26 mouse cellular contexts compared by ENCODE assay signal in genomic region chr9:22494203-22494807, GRCm38 (mm10). TPM values are rescaled to one million over a fixed set of nuclear protein-coding genes. Genes with fewer than 3 reads are reported as not detected.
DNase-seq lines count a peak whose midpoint lies in the region; ATAC-seq and TF ChIP-seq lines count a peak whose summit lies in the region.
"Had no signal": no experiment of that assay in that cellular context is flagged by ENCODE, and none has a peak within 500 bp of the region (broad histone marks: within the 10 kb centered on the region; RNA-seq: fewer than 3 reads in every experiment).

No protein-coding gene starts in this region.

- no peak overlapping the region for H3K27ac ChIP-seq in intestine, postnatal 0 days (ENCODE audit: low read depth, low read length)
- no peak overlapping the region for H3K27ac ChIP-seq in intestine, embryonic 15.5 days
- no peak overlapping the region for H3K27ac ChIP-seq in hindbrain, embryonic 16.5 days (ENCODE audit: low read depth, low read length)
- H3K27ac ChIP-seq: embryonic facial prominence, embryonic 12.5 days; forebrain, embryonic 15.5 days; heart, embryonic 13.5 days; kidney, embryonic 15.5 days; lung, embryonic 15.5 days; midbrain, embryonic 10.5 days; neural tube, embryonic 13.5 days had no signal

- H3K4me2 ChIP-seq in intestine, postnatal 0 days (replicated peaks; ENCODE audit: low read depth): no peak overlapping the region
- no peak overlapping the region for H3K4me2 ChIP-seq in intestine, embryonic 15.5 days (replicated peaks)
- H3K4me2 ChIP-seq in hindbrain, embryonic 16.5 days (ENCODE audit: low read length): no peak overlapping the region
- H3K4me2 ChIP-seq: embryonic facial prominence, embryonic 12.5 days; forebrain, embryonic 15.5 days; heart, embryonic 13.5 days; kidney, embryonic 15.5 days; lung, embryonic 15.5 days; neural tube, embryonic 13.5 days had no signal

- H3K36me3 ChIP-seq in intestine, postnatal 0 days (ENCODE audit: control insufficient read depth, insufficient read depth): no peaks in the 10 kb centered on the region
- H3K36me3 ChIP-seq in intestine, embryonic 15.5 days: no peaks in the 10 kb centered on the region
- H3K36me3 ChIP-seq in hindbrain, embryonic 16.5 days (ENCODE audit: control insufficient read depth, insufficient read depth, low read length): peaks cover 3% of the 10 kb centered on the region; the same call in 1 of the 2 replicates
- H3K36me3 ChIP-seq: embryonic facial prominence, embryonic 12.5 days; forebrain, embryonic 15.5 days; heart, embryonic 13.5 days; kidney, embryonic 15.5 days; lung, embryonic 15.5 days; midbrain, embryonic 10.5 days had no signal

- no peaks in the 10 kb centered on the region for H3K9me3 ChIP-seq in intestine, postnatal 0 days (ENCODE audit: control insufficient read depth)
- no peaks in the 10 kb centered on the region for H3K9me3 ChIP-seq in intestine, embryonic 15.5 days
- no peaks in the 10 kb centered on the region for H3K9me3 ChIP-seq in hindbrain, embryonic 16.5 days (ENCODE audit: control insufficient read depth, low read length)
- H3K9me3 ChIP-seq: embryonic facial prominence, embryonic 12.5 days; forebrain, embryonic 15.5 days; kidney, embryonic 15.5 days; lung, embryonic 15.5 days; midbrain, embryonic 10.5 days; neural tube, embryonic 13.5 days had no signal

- DNase-seq in lung, adult 2 months: no peak
- DNase-seq in lung, postnatal 14 days: no peak
- DNase-seq in R1 (ENCODE audit: low read depth, low spot score): peak; percentile 68
- DNase-seq in thymus, postnatal 4 days: no peak
- DNase-seq: adrenal gland, adult 2 months; B cell, adult 2 months; cerebellum, adult 11 months; gastrocnemius, postnatal 36 days; heart, postnatal 4 days; thymus, postnatal 36 days had no signal

- H3K4me3 ChIP-seq in intestine, postnatal 0 days (ENCODE audit: low read depth, low read length): no peak overlapping the region
- H3K4me3 ChIP-seq in intestine, embryonic 15.5 days (replicated peaks): no peak overlapping the region
- no peak overlapping the region for H3K4me3 ChIP-seq in lung, adult 2 months (replicated peaks; ENCODE audit: extremely low read depth, low read depth, low read length)
- no peak overlapping the region for H3K4me3 ChIP-seq in hindbrain, embryonic 16.5 days (ENCODE audit: low read length)
- H3K4me3 ChIP-seq: embryonic facial prominence, embryonic 12.5 days; forebrain, embryonic 15.5 days; heart, embryonic 13.5 days; kidney, embryonic 15.5 days; lung, embryonic 15.5 days; midbrain, embryonic 10.5 days; neural tube, embryonic 13.5 days had no signal

- 83% methylated on average over 9 of the region's 9 CpGs for WGBS in intestine, postnatal 0 days
- WGBS in intestine, embryonic 15.5 days: 82% methylated on average over 9 of the region's 9 CpGs
- WGBS in lung, adult 2 months: 87% methylated on average over 9 of the region's 9 CpGs
- 86% methylated on average over 9 of the region's 9 CpGs for WGBS in hindbrain, embryonic 16.5 days

- no peak for ATAC-seq in intestine, postnatal 0 days
- ATAC-seq in intestine, embryonic 15.5 days: no peak
- peak; percentile 68; the same call in 1 of the 2 replicates for ATAC-seq in megakaryocyte-erythroid progenitor cell, adult 5-6 weeks (replicated peaks; ENCODE audit: low FRiP score, low TSS enrichment, poor library complexity, severe bottlenecking)
- no peak for ATAC-seq in hindbrain, embryonic 16.5 days
- ATAC-seq: forebrain, embryonic 15.5 days had no signal

- no peak for TF ChIP-seq POLR2A in lung, adult 2 months (IDR thresholded peaks at IDR 0.05; ENCODE audit: borderline replicate concordance, extremely low read depth, low read depth, low read length)

- H3K9ac ChIP-seq in intestine, postnatal 0 days (ENCODE audit: low read depth, low read length): no peak overlapping the region
- no peak overlapping the region for H3K9ac ChIP-seq in intestine, embryonic 15.5 days
- H3K9ac ChIP-seq in hindbrain, embryonic 16.5 days (ENCODE audit: low read depth, low read length): no peak overlapping the region
- H3K9ac ChIP-seq: embryonic facial prominence, embryonic 12.5 days; forebrain, embryonic 15.5 days; heart, embryonic 13.5 days; kidney, embryonic 15.5 days; lung, embryonic 15.5 days; neural tube, embryonic 13.5 days had no signal

- no peaks in the 10 kb centered on the region for H3K27me3 ChIP-seq in intestine, postnatal 0 days (replicated peaks; ENCODE audit: control insufficient read depth, insufficient read depth, low read length)
- no peaks in the 10 kb centered on the region for H3K27me3 ChIP-seq in intestine, embryonic 15.5 days (replicated peaks)
- no peaks in the 10 kb centered on the region for H3K27me3 ChIP-seq in hindbrain, embryonic 16.5 days (replicated peaks; ENCODE audit: control insufficient read depth, insufficient read depth, low read length)
- H3K27me3 ChIP-seq: embryonic facial prominence, embryonic 12.5 days; forebrain, embryonic 15.5 days; heart, embryonic 13.5 days; kidney, embryonic 15.5 days; lung, embryonic 15.5 days; neural tube, embryonic 13.5 days had no signal

- TF ChIP-seq CTCF in intestine, postnatal 0 days (IDR thresholded peaks at IDR 0.05; ENCODE audit: low read depth): peak; percentile 43
- TF ChIP-seq CTCF in lung, adult 2 months (IDR thresholded peaks at IDR 0.05; ENCODE audit: insufficient read depth, low read length): peak; percentile 34; the same call in 1 of the 2 replicates

- no peaks in the 10 kb centered on the region for H3K4me1 ChIP-seq in intestine, postnatal 0 days (replicated peaks; ENCODE audit: control insufficient read depth, insufficient read depth, low read length)
- H3K4me1 ChIP-seq in intestine, embryonic 15.5 days (replicated peaks): no peaks in the 10 kb centered on the region
- no peaks in the 10 kb centered on the region for H3K4me1 ChIP-seq in lung, adult 2 months (ENCODE audit: control insufficient read depth, insufficient read depth, low read length)
- no peaks in the 10 kb centered on the region for H3K4me1 ChIP-seq in hindbrain, embryonic 16.5 days (ENCODE audit: control insufficient read depth, insufficient read depth, low read depth, low read length)
- H3K4me1 ChIP-seq: embryonic facial prominence, embryonic 12.5 days; forebrain, embryonic 15.5 days; heart, embryonic 13.5 days; kidney, embryonic 15.5 days; lung, embryonic 15.5 days; midbrain, embryonic 10.5 days; neural tube, embryonic 13.5 days had no signal

RNA-seq across cellular contexts. Expression of gene Bbs9, which starts 18.8 kb away (rescaled TPM):
- 4.9 and 5.8 TPM in 2 replicates for polyA plus RNA-seq in intestine, postnatal 0 days (2015; fragmentation: Nextera tagmentation; extraction: Ambion mirVana)
- polyA plus RNA-seq in intestine, embryonic 15.5 days (2015; fragmentation: Nextera tagmentation; extraction: Ambion mirVana): 11.8 and 13.1 TPM in 2 replicates
- 13.1 and 15.3 TPM in 2 replicates for polyA plus RNA-seq in lung, adult 2 months (2012; rRNA removed)
- total RNA-seq in megakaryocyte-erythroid progenitor cell, adult 5-6 weeks (2014; fragmentation: Nextera tagmentation): 12.2 and 25.8 TPM in 2 replicates
- total RNA-seq in megakaryocyte-erythroid progenitor cell, adult 5-6 weeks (2017): 17.8 and 20.2 TPM in 2 replicates
- polyA plus RNA-seq in hindbrain, embryonic 16.5 days (2015; fragmentation: Nextera tagmentation; extraction: Ambion mirVana): 18.3 and 18.8 TPM in 2 replicates

RNA-seq across cellular contexts. Expression of gene Rp9, which starts 24.8 kb away (rescaled TPM):
- 94.5 and 95.2 TPM in 2 replicates for polyA plus RNA-seq in intestine, postnatal 0 days (2015; fragmentation: Nextera tagmentation; extraction: Ambion mirVana)
- 70.1 and 73.2 TPM in 2 replicates for polyA plus RNA-seq in intestine, embryonic 15.5 days (2015; fragmentation: Nextera tagmentation; extraction: Ambion mirVana)
- 56.2 and 113 TPM in 2 replicates for polyA plus RNA-seq in lung, adult 2 months (2012; rRNA removed)
- 128 and 174 TPM in 2 replicates for total RNA-seq in megakaryocyte-erythroid progenitor cell, adult 5-6 weeks (2014; fragmentation: Nextera tagmentation)
- 257 and 309 TPM in 2 replicates for total RNA-seq in megakaryocyte-erythroid progenitor cell, adult 5-6 weeks (2017)
- 65.2 and 68.3 TPM in 2 replicates for polyA plus RNA-seq in hindbrain, embryonic 16.5 days (2015; fragmentation: Nextera tagmentation; extraction: Ambion mirVana)

RNA-seq across cellular contexts. Expression of gene Gm17545, which starts 40.2 kb away (rescaled TPM):
- polyA plus RNA-seq in intestine, postnatal 0 days (2015; fragmentation: Nextera tagmentation; extraction: Ambion mirVana): not detected in 2 replicates
- polyA plus RNA-seq in intestine, embryonic 15.5 days (2015; fragmentation: Nextera tagmentation; extraction: Ambion mirVana): not detected in 2 replicates
- not detected in 2 replicates for polyA plus RNA-seq in lung, adult 2 months (2012; rRNA removed)
- total RNA-seq in megakaryocyte-erythroid progenitor cell, adult 5-6 weeks (2014; fragmentation: Nextera tagmentation): not detected in 2 replicates
- total RNA-seq in megakaryocyte-erythroid progenitor cell, adult 5-6 weeks (2017): not detected in 2 replicates
- polyA plus RNA-seq in hindbrain, embryonic 16.5 days (2015; fragmentation: Nextera tagmentation; extraction: Ambion mirVana): not detected in 2 replicates
- total RNA-seq: adrenal gland, adult 2 months; ES-E14; gastrocnemius, postnatal 36 days; heart, postnatal 4 days; left cerebral cortex, adult 18-20 months had no signal
- polyA plus RNA-seq: adrenal gland, adult 2 months; brain, embryonic 14.5 days; cortical plate, adult 2 months; embryonic facial prominence, embryonic 12.5 days; forebrain, embryonic 15.5 days; heart, embryonic 13.5 days; kidney, embryonic 15.5 days; limb, embryonic 11.5 days; lung, embryonic 15.5 days; midbrain, embryonic 10.5 days; neural tube, embryonic 13.5 days had no signal
